Mouse (Mus musculus): ENCODE measurements around the gene Fgd2. TPM values are rescaled to one million over a fixed set of nuclear protein-coding genes. Genes with fewer than 3 reads are reported as not detected.

Fgd2 gene
- polyA plus RNA-seq, 1 experiment from 2014 or later: 12.3 TPM

DNA sequence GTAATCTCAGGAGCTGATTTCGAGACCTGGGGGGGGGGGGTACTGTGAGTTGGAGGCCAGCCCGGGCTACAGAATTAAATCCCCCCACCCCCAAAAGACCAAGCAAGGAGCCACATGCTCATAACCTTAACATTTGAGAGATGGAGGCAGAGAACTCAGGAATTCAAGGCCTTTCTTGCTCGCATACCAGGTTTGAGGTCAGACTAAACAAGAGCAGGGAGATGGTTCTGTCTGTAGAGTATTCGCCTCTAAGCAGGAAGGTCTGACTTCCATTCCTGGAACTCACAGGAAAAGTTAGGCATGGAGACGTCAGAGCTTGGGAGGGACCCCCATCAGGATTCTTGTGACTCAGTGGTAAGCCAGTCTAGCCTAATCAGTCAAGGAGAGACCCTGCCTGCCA lies 39.3 kb downstream of the Fgd2 start:
- DNase-seq (ENCODE audit: low spot score) (no peak), ATAC-seq (replicated peaks; ENCODE audit: low FRiP score, low read depth) (no peak)
- Histone ChIP-seq H3K27me3 (ENCODE audit: insufficient read depth, low read length) (no peaks in the 10 kb centered on the region), H3K9me3 (replicated peaks; ENCODE audit: low read length) (no peaks in the 10 kb centered on the region), H3K36me3 (ENCODE audit: insufficient read depth, low read length) (no peaks in the 10 kb centered on the region), H3K4me2 (ENCODE audit: low read length) (no peak overlapping the region), H3K27ac (no peak overlapping the region), H3K4me1 (replicated peaks; ENCODE audit: insufficient read depth, low read length) (peaks cover 16% of the 10 kb centered on the region), H3K4me3 (replicated peaks; ENCODE audit: low read depth, low read length) (no peak overlapping the region), H3K9ac (ENCODE audit: low read depth, low read length) (no peak overlapping the region)
- WGBS: 78% methylated on average over 5 of the region's 5 CpGs
- TF ChIP-seq CTCF (IDR thresholded peaks at IDR 0.05; ENCODE audit: low read depth): no peak

DNA sequence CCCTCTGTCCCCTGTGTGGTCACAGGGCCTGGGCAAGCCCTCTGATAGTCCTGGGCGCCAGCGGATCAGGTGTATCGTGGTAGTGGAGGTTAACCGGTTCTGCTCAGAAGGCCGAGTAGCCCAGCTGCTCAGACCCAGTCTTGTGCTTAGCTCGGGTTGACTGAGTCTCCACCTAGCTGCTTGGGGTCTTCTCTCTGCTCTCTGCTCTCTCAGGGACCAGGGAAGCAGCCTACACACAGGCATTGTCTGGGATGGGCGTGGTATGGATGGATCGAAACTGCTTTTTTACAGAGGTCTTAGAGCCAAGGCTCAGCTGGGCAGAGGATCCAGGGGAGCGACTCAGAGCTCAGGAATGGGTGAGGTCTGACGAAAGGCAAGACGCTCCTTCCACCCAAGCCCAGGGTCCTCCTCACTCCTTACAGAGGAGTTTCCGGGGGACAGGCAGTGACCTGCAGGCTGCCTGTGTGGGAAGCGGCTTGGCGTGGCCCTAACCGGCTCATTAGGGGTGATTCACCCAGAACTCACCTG lies 41.1 kb downstream of the Fgd2 start:
- no peak for ATAC-seq (replicated peaks; ENCODE audit: low FRiP score, low read depth)

DNA sequence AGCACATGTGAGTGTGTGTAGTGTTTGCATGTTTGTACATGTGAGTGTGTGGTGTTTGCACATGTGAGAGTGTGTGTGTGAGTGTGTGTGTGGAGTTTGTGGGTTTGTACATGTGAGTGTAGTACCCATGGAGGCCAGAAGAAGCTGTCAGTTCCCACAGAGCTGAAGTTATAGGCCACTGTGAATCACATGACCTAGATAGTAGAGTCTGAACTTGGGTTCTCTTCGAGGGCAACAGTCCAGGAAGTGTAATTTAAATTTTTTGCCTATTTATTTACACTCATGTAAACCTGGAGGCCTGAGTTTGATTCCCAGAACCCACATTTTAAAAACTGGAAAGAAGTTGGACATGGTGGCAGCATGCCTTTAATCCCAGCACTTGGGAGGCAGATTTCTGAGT lies 42.5 kb downstream of the Fgd2 start:
- DNase-seq (ENCODE audit: low spot score) (no peak), ATAC-seq (replicated peaks; ENCODE audit: low FRiP score, low read depth) (no peak)
- H3K27ac ChIP-seq: no peak overlapping the region
- no peaks in the 10 kb centered on the region for H3K9me3 ChIP-seq (replicated peaks; ENCODE audit: low read length)
- peaks cover 9% of the 10 kb centered on the region; the same call in 1 of the 2 replicates for H3K4me1 ChIP-seq (replicated peaks; ENCODE audit: insufficient read depth, low read length)
- WGBS: 75% methylated on average over 1 of the region's 1 CpGs
- no peak for TF ChIP-seq CTCF (IDR thresholded peaks at IDR 0.05; ENCODE audit: low read depth)
- no peak overlapping the region for H3K4me3 ChIP-seq (replicated peaks; ENCODE audit: low read depth, low read length)
- no peaks in the 10 kb centered on the region for H3K27me3 ChIP-seq (ENCODE audit: insufficient read depth, low read length)
- no peak overlapping the region for H3K9ac ChIP-seq (ENCODE audit: low read depth, low read length)
- no peak overlapping the region for H3K4me2 ChIP-seq (ENCODE audit: low read length)
- H3K36me3 ChIP-seq (ENCODE audit: insufficient read depth, low read length): no peaks in the 10 kb centered on the region

More for the DNA sequence above, 41.1 kb downstream of the Fgd2 start:
- no peak overlapping the region for H3K4me3 ChIP-seq (replicated peaks; ENCODE audit: low read depth, low read length)
- TF ChIP-seq CTCF (IDR thresholded peaks at IDR 0.05; ENCODE audit: low read depth): no peak
- no peaks in the 10 kb centered on the region for H3K27me3 ChIP-seq (ENCODE audit: insufficient read depth, low read length)
- H3K9me3 ChIP-seq (replicated peaks; ENCODE audit: low read length): no peaks in the 10 kb centered on the region
- 53% methylated on average over 15 of the region's 15 CpGs for WGBS
- no peak overlapping the region for H3K4me2 ChIP-seq (ENCODE audit: low read length)
- DNase-seq (ENCODE audit: low spot score): no peak
- H3K9ac ChIP-seq (ENCODE audit: low read depth, low read length): no peak overlapping the region
- no peak overlapping the region for H3K27ac ChIP-seq
- no peaks in the 10 kb centered on the region for H3K36me3 ChIP-seq (ENCODE audit: insufficient read depth, low read length)
- peaks cover 16% of the 10 kb centered on the region for H3K4me1 ChIP-seq (replicated peaks; ENCODE audit: insufficient read depth, low read length)

DNA sequence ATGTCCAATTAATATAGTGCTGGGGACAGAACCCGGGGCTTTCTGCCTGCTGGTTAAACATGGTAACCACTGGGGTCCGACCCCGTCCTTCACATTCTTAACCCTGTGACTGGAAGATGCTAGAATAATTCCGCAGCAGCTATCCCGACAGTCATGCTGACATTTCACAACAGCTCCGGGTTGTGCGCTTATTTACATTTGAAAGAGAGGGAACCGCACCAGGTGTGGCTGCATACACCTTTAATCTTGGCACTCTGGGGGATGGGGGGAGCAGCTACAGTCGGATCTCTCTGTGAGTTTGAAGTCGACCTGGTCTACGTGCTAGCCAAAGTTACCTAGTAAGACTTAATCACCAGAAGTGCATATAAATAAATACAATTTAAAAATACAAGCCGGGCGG lies 44.8 kb downstream of the Fgd2 start:
- H3K9ac ChIP-seq (ENCODE audit: low read depth, low read length): no peak overlapping the region
- TF ChIP-seq CTCF (IDR thresholded peaks at IDR 0.05; ENCODE audit: low read depth): no peak
- no peaks in the 10 kb centered on the region for H3K36me3 ChIP-seq (ENCODE audit: insufficient read depth, low read length)
- DNase-seq (ENCODE audit: low spot score) (no peak), ATAC-seq (replicated peaks; ENCODE audit: low FRiP score, low read depth) (no peak)
- no peak overlapping the region for H3K27ac ChIP-seq
- 64% methylated on average over 13 of the region's 13 CpGs for WGBS
- no peaks in the 10 kb centered on the region for H3K4me1 ChIP-seq (replicated peaks; ENCODE audit: insufficient read depth, low read length)
- H3K4me2 ChIP-seq (ENCODE audit: low read length): no peak overlapping the region
- H3K27me3 ChIP-seq (ENCODE audit: insufficient read depth, low read length): no peaks in the 10 kb centered on the region
- no peak overlapping the region for H3K4me3 ChIP-seq (replicated peaks; ENCODE audit: low read depth, low read length)
- no peaks in the 10 kb centered on the region for H3K9me3 ChIP-seq (replicated peaks; ENCODE audit: low read length)

DNA sequence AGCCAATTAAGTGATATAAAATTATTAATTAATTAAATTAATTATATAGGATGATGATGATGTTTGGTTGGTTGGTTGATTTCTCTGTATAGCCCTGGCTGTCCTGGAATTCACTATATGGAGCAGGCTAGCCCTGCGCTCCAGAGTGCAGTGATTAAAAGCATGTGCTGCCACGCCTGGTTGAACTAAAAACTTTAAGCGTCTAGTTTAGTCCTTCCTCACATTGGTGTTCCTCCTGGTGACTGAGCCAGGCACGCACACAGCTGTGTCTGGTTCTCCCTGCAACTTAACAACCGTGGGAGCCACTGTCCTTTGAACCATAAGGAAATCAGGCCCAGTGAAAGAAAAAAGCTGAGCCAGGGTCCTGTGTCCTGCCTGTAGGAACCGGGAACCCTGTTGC lies 45.4 kb downstream of the Fgd2 start:
- Histone ChIP-seq H3K4me3 (replicated peaks; ENCODE audit: low read depth, low read length) (no peak overlapping the region), H3K27ac (no peak overlapping the region), H3K4me2 (ENCODE audit: low read length) (no peak overlapping the region), H3K9me3 (replicated peaks; ENCODE audit: low read length) (no peaks in the 10 kb centered on the region), H3K27me3 (ENCODE audit: insufficient read depth, low read length) (no peaks in the 10 kb centered on the region), H3K9ac (ENCODE audit: low read depth, low read length) (no peak overlapping the region), H3K36me3 (ENCODE audit: insufficient read depth, low read length) (no peaks in the 10 kb centered on the region), H3K4me1 (replicated peaks; ENCODE audit: insufficient read depth, low read length) (no peaks in the 10 kb centered on the region)
- DNase-seq (ENCODE audit: low spot score) (no peak), ATAC-seq (replicated peaks; ENCODE audit: low FRiP score, low read depth) (0 out of 2 replicates have a peak, but pooled peaks have one; percentile 15)
- no peak for TF ChIP-seq CTCF (IDR thresholded peaks at IDR 0.05; ENCODE audit: low read depth)
- WGBS: 32% methylated on average over 6 of the region's 6 CpGs

DNA sequence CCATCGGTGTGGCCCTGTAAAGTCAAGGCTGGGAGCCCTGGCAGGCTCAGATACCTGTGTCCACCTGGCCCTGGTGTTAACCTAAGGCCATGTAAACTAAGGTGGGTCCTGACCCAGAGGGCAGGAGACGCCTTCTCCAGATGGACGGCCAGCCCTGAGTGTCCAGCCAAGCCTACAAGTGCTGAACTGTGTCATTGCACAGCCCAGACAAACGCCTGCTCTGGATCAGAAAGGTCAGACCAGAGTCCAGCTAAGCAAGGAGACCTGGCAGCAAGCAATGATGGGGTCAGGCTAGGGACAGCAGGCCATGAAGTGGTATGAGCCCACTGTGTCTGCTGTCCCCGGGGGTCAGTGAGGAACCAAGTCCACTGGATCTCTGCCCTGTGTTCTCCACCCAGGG lies 46.7 kb downstream of the Fgd2 start:
- H3K4me3 ChIP-seq (replicated peaks; ENCODE audit: low read depth, low read length): no peak overlapping the region
- no peak overlapping the region for H3K9ac ChIP-seq (ENCODE audit: low read depth, low read length)
- 67% methylated on average over 5 of the region's 5 CpGs for WGBS
- H3K9me3 ChIP-seq (replicated peaks; ENCODE audit: low read length): no peaks in the 10 kb centered on the region
- H3K27me3 ChIP-seq (ENCODE audit: insufficient read depth, low read length): no peaks in the 10 kb centered on the region
- no peaks in the 10 kb centered on the region for H3K36me3 ChIP-seq (ENCODE audit: insufficient read depth, low read length)
- TF ChIP-seq CTCF (IDR thresholded peaks at IDR 0.05; ENCODE audit: low read depth): no peak
- no peak overlapping the region for H3K4me2 ChIP-seq (ENCODE audit: low read length)
- H3K27ac ChIP-seq: no peak overlapping the region
- H3K4me1 ChIP-seq (replicated peaks; ENCODE audit: insufficient read depth, low read length): no peaks in the 10 kb centered on the region
- no peak for ATAC-seq (replicated peaks; ENCODE audit: low FRiP score, low read depth)
- DNase-seq (ENCODE audit: low spot score): no peak

DNA sequence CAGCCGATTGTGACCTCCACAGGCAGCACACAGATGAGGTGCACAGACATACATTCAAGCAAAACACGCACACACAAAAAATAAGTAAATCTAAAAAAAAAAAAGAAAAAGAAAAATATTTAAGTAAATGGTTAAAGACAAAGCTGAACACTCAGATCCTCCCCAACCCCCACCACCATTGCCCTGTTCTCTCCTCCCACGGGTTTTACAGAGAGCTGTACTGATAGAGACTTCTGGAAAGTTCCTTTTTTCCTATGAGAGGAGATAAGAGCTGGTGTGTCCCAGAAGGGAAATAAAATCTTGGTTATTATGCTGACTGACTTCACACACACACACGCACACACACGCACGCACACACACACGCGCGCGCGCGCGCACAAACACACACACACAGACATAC lies 47.6 kb downstream of the Fgd2 start:
- no peak overlapping the region for H3K27ac ChIP-seq
- H3K4me1 ChIP-seq (replicated peaks; ENCODE audit: insufficient read depth, low read length): no peaks in the 10 kb centered on the region
- TF ChIP-seq CTCF (IDR thresholded peaks at IDR 0.05; ENCODE audit: low read depth): no peak
- H3K36me3 ChIP-seq (ENCODE audit: insufficient read depth, low read length): no peaks in the 10 kb centered on the region
- H3K4me3 ChIP-seq (replicated peaks; ENCODE audit: low read depth, low read length): no peak overlapping the region
- H3K9me3 ChIP-seq (replicated peaks; ENCODE audit: low read length): no peaks in the 10 kb centered on the region
- H3K9ac ChIP-seq (ENCODE audit: low read depth, low read length): no peak overlapping the region
- no peaks in the 10 kb centered on the region for H3K27me3 ChIP-seq (ENCODE audit: insufficient read depth, low read length)
- ATAC-seq (replicated peaks; ENCODE audit: low FRiP score, low read depth) (no peak), DNase-seq (ENCODE audit: low spot score) (no peak)
- WGBS: 90% methylated on average over 13 of the region's 13 CpGs
- H3K4me2 ChIP-seq (ENCODE audit: low read length): no peak overlapping the region

Measured in kidney, postnatal 0 days (tissue).